26 mouse cellular contexts compared by ENCODE assay signal in the genomic region with DNA sequence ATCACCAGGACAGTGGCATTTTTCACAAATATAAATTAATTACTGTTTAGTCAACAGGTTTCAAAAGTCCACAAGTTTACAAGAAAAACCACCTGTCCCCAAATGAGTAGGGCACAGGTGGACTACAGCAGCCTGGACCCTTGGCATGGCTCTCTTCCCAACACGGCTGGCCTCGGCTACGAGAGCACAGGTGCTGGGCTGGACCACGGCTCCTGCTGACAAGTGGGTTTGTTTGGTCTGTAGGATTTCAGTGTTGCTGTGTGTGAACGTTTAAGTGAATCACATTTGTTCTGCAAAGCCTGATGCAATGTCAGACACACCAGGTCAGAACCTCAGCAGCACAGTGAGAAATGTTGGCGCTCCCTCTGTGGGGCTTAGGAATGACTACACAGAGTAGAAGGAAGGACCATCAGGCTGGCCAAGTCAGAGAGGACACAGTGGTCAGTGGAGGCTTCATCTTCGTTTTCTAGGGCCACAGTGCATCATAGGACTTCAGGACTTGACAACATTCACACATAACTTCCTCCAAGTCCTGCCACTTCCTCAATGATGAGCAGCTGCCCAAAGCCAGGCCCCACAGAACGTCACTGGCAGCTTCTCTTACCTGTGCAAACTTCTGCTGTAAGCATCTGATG. TPM values are rescaled to one million over a fixed set of nuclear protein-coding genes. Genes with fewer than 3 reads are reported as not detected.
DNase-seq lines count a peak whose midpoint lies in the region; ATAC-seq and TF ChIP-seq lines count a peak whose summit lies in the region.
"Had no signal": no experiment of that assay in that cellular context is flagged by ENCODE, and none has a peak within 500 bp of the region (broad histone marks: within the 10 kb centered on the region; RNA-seq: fewer than 3 reads in every experiment).

No protein-coding gene starts in this region.

- ATAC-seq in stomach, embryonic 16.5 days (ENCODE audit: insufficient read depth, low FRiP score): peak; percentile 30; the same call in 1 of the 2 replicates
- ATAC-seq: CD4-positive, CD25-positive, alpha-beta regulatory T cell, adult 4 months; forebrain, embryonic 13.5 days; hindbrain, postnatal 0 days had no signal

- no peaks in the 10 kb centered on the region for H3K27me3 ChIP-seq in CH12.LX (replicated peaks)
- no peaks in the 10 kb centered on the region for H3K27me3 ChIP-seq in stomach, embryonic 16.5 days (ENCODE audit: control insufficient read depth, insufficient read depth, low read length)
- H3K27me3 ChIP-seq: forebrain, embryonic 13.5 days; neural tube, embryonic 13.5 days had no signal

- in situ Hi-C loops in CH12.LX (cut with MboI; ENCODE audit: low pct_ligation_motif_present, low pct_unique_long_range_greater_than_20kb, low sequenced_read_pairs): no loop called here

- H3K79me2 ChIP-seq in CH12.LX (replicated peaks; ENCODE audit: control insufficient read depth, extremely low read depth, insufficient read depth, poor library complexity, severe bottlenecking): no peaks in the 10 kb centered on the region; the same call in 1 of the 2 replicates

- no peak overlapping the region for H3K9ac ChIP-seq in CH12.LX (ENCODE audit: insufficient read depth, low read depth)
- no peak overlapping the region for H3K9ac ChIP-seq in stomach, embryonic 16.5 days (ENCODE audit: low read length)
- H3K9ac ChIP-seq: forebrain, embryonic 13.5 days; neural tube, embryonic 13.5 days had no signal

- dilution Hi-C loops in CH12.LX (cut with MboI; ENCODE audit: extremely low pct_ligation_motif_present, extremely low pct_unique_long_range_greater_than_20kb, low sequenced_read_pairs): no loop called here

- WGBS in stomach, embryonic 16.5 days: 70% methylated on average over 8 of the region's 8 CpGs

- no peak for TF ChIP-seq CTCF in layer of hippocampus, adult 2 months (conservative IDR thresholded peaks at IDR 0.05)
- no peak for TF ChIP-seq CTCF in CH12.LX (conservative IDR thresholded peaks at IDR 0.05 in 1 of 2, IDR thresholded peaks at IDR 0.05 in 1 of 2; ENCODE audit: low read depth in 2 of 2, low read length in 2 of 2)
- no peak for TF ChIP-seq CTCF in bone marrow macrophage, adult 2 months (IDR thresholded peaks at IDR 0.05; ENCODE audit: low read depth, low read length)

- no peaks in the 10 kb centered on the region for H3K9me3 ChIP-seq in CH12.LX (replicated peaks; ENCODE audit: low read length)
- H3K9me3 ChIP-seq in stomach, embryonic 16.5 days (replicated peaks; ENCODE audit: control insufficient read depth, low read length): no peaks in the 10 kb centered on the region
- H3K9me3 ChIP-seq: embryonic facial prominence, embryonic 10.5 days; forebrain, embryonic 13.5 days; G1E; neural tube, embryonic 13.5 days had no signal

- 0 out of 2 replicates have a peak, but pooled peaks have one; percentile 0 for TF ChIP-seq POLR2A in CH12.LX (IDR thresholded peaks at IDR 0.05; ENCODE audit: low read depth, low read length)
- TF ChIP-seq POLR2A in bone marrow macrophage, adult 2 months (IDR thresholded peaks at IDR 0.05; ENCODE audit: borderline replicate concordance, low read depth, low read length): no peak

- TF ChIP-seq RAD21 in CH12.LX (IDR thresholded peaks at IDR 0.05; ENCODE audit: low read depth, low read length): no peak

- H3K4me1 ChIP-seq in CH12.LX (ENCODE audit: control insufficient read depth in 1 of 2, insufficient read depth in 2 of 2): peaks cover 0 to 4% of the 10 kb centered on the region in 2 experiments; a peak in 1 of 4 replicates
- peaks cover 10% of the 10 kb centered on the region for H3K4me1 ChIP-seq in bone marrow macrophage, adult 2 months (ENCODE audit: control insufficient read depth, insufficient read depth, low read length)
- H3K4me1 ChIP-seq in stomach, embryonic 16.5 days (ENCODE audit: control insufficient read depth, insufficient read depth, low read length): peaks cover 5% of the 10 kb centered on the region; the same call in 1 of the 2 replicates

- no peak for TF ChIP-seq EP300 in CH12.LX (IDR thresholded peaks at IDR 0.05; ENCODE audit: low read length)

- no peak overlapping the region for H3K4me3 ChIP-seq in layer of hippocampus, adult 2 months
- no peak overlapping the region for H3K4me3 ChIP-seq in CH12.LX (replicated peaks in 1 of 3; ENCODE audit: low read depth in 2 of 3, low read length in 2 of 3, poor library complexity in 1 of 3)
- H3K4me3 ChIP-seq in bone marrow macrophage, adult 2 months (ENCODE audit: insufficient read depth, low read length): no peak overlapping the region
- no peak overlapping the region for H3K4me3 ChIP-seq in stomach, embryonic 16.5 days (replicated peaks; ENCODE audit: low read length)
- H3K4me3 ChIP-seq: embryonic facial prominence, embryonic 10.5 days; erythroblast, embryonic 14.5 days; forebrain, embryonic 13.5 days; left cerebral cortex, adult 2 months; neural tube, embryonic 13.5 days had no signal

- peaks cover 43 to 56% of the 10 kb centered on the region in 2 experiments for H3K36me3 ChIP-seq in CH12.LX (replicated peaks in 1 of 2; ENCODE audit: control insufficient read depth in 1 of 2, insufficient read depth in 1 of 2, low read length in 1 of 2)
- peaks cover 16% of the 10 kb centered on the region for H3K36me3 ChIP-seq in stomach, embryonic 16.5 days (ENCODE audit: control insufficient read depth, insufficient read depth, low read length)

- H3K4me2 ChIP-seq in CH12.LX (ENCODE audit: insufficient read depth, low read depth, poor library complexity, severe bottlenecking): no peak overlapping the region
- no peak overlapping the region for H3K4me2 ChIP-seq in stomach, embryonic 16.5 days (ENCODE audit: low read depth, low read length)
- H3K4me2 ChIP-seq: forebrain, embryonic 13.5 days; neural tube, embryonic 13.5 days had no signal

- H3K27ac ChIP-seq in layer of hippocampus, adult 2 months: peak overlapping the region; percentile 56
- no peak overlapping the region for H3K27ac ChIP-seq in CH12.LX (ENCODE audit: insufficient read depth, low read depth)
- H3K27ac ChIP-seq in bone marrow macrophage, adult 2 months (ENCODE audit: insufficient read depth, low read depth, low read length): peak overlapping the region; percentile 28
- H3K27ac ChIP-seq in stomach, embryonic 16.5 days (ENCODE audit: low read length): no peak overlapping the region
- H3K27ac ChIP-seq: embryonic facial prominence, embryonic 10.5 days; forebrain, embryonic 13.5 days; hindbrain, postnatal 0 days; left cerebral cortex, adult 2 months; neural tube, embryonic 13.5 days had no signal

- DNase-seq in layer of hippocampus, adult 2 months (ENCODE audit: low spot score in 2 of 2): no peak
- no peak for DNase-seq in layer of hippocampus, adult 18-20 months (ENCODE audit: low spot score in 2 of 2)
- DNase-seq in CH12.LX (ENCODE audit: extremely low read depth): no peak
- DNase-seq in right cerebral cortex, adult 2 months (ENCODE audit: low spot score in 2 of 2): no peak
- no peak for DNase-seq in lung, postnatal 10 days
- DNase-seq: cerebellum, adult 9-10 months; gastrocnemius, postnatal 25 days; kidney, adult 8-10 months; kidney, postnatal 14 days; layer of hippocampus, adult 9-11 months; left cerebral cortex, postnatal 4 days; liver; right cerebral cortex, postnatal 14 days; spleen, adult 18-20 months; thymus, adult 2 months had no signal

TF ChIP-seq in CH12.LX, 34 proteins besides CTCF, POLR2A, EP300 and RAD21:
- TF ChIP-seq E2F4 (IDR thresholded peaks at IDR 0.05; ENCODE audit: insufficient replicate concordance, low read depth, low read length): no peak
- TF ChIP-seq KAT2A (IDR thresholded peaks at IDR 0.05; ENCODE audit: insufficient replicate concordance, low read length): no peak
- TF ChIP-seq HCFC1 (IDR thresholded peaks at IDR 0.05; ENCODE audit: low read depth, low read length): no peak
- no peak for TF ChIP-seq MXI1 (IDR thresholded peaks at IDR 0.05; ENCODE audit: low read depth, low read length)
- no peak for TF ChIP-seq MAFK (IDR thresholded peaks at IDR 0.05; ENCODE audit: insufficient replicate concordance, low read length)
- TF ChIP-seq NELFE (IDR thresholded peaks at IDR 0.05; ENCODE audit: low read depth, low read length): no peak
- TF ChIP-seq RCOR1 (conservative IDR thresholded peaks at IDR 0.05; ENCODE audit: low read depth, low read length): no peak
- no peak for TF ChIP-seq PAX5 (IDR thresholded peaks at IDR 0.05; ENCODE audit: low read length)
- no peak for TF ChIP-seq MAZ (IDR thresholded peaks at IDR 0.05; ENCODE audit: low read depth, low read length)
- no peak for TF ChIP-seq JUN (IDR thresholded peaks at IDR 0.05; ENCODE audit: insufficient read depth, low read depth, low read length)
- no peak for TF ChIP-seq CHD1 (IDR thresholded peaks at IDR 0.05; ENCODE audit: low read depth, low read length)
- TF ChIP-seq ZMIZ1 (IDR thresholded peaks at IDR 0.05; ENCODE audit: low read depth, low read length): no peak
- TF ChIP-seq GABPA (IDR thresholded peaks at IDR 0.05; ENCODE audit: insufficient replicate concordance, low read depth, low read length): no peak
- no peak for TF ChIP-seq TCF12 (IDR thresholded peaks at IDR 0.05; ENCODE audit: low read depth, low read length)
- TF ChIP-seq POLR2AphosphoS2 (IDR thresholded peaks at IDR 0.05; ENCODE audit: low read depth, low read length): no peak
- TF ChIP-seq MAX (IDR thresholded peaks at IDR 0.05; ENCODE audit: low read length): no peak
- no peak for TF ChIP-seq USF1 (IDR thresholded peaks at IDR 0.05; ENCODE audit: low read depth, low read length)
- no peak for TF ChIP-seq ZKSCAN1 (IDR thresholded peaks at IDR 0.05; ENCODE audit: borderline replicate concordance, low read depth, low read length)
TF ChIP-seq in CH12.LX: peak in this region for 0.

RNA-seq across cellular contexts. Expression of gene Rgma, which starts 51.6 kb away (rescaled TPM):
- total RNA-seq in layer of hippocampus, adult 2 months (2021): 10 to 100 TPM; 45.9 to 53.2 TPM
- 10 to 100 TPM; 49.3 to 56.0 TPM for total RNA-seq in layer of hippocampus, adult 18-20 months (2021)
- total RNA-seq in CH12.LX (2012; rRNA removed): 0.04 TPM in 1 of 2 replicates, not detected in the other
- total RNA-seq in CH12.LX (2014; rRNA removed): not detected in 2 replicates
- polyA plus RNA-seq in CH12.LX (2012; ENCODE audit: insufficient read length, low read depth): 0.07 TPM in 1 of 2 replicates, not detected in the other
- polyA plus RNA-seq in bone marrow macrophage, adult 2 months (2012; ENCODE audit: insufficient read depth, insufficient read length, missing spikeins): not detected in 2 replicates
- 10.7 and 11.7 TPM in 2 replicates for polyA plus RNA-seq in stomach, embryonic 16.5 days (2015; fragmentation: Nextera tagmentation; extraction: Ambion mirVana)
- total RNA-seq: common myeloid progenitor, adult 5-6 weeks had no signal
- polyA plus RNA-seq: CD4-positive, CD25-positive, alpha-beta regulatory T cell, adult 4 months; erythroblast, embryonic 14.5 days; G1E had no signal

Comparison
In these comparisons a context has a peak if more than half of its experiments do, and no peak if none do; other contexts are left out.
1. H3K27ac ChIP-seq: peak in layer of hippocampus, adult 2 months (single experiment) and bone marrow macrophage, adult 2 months (single experiment); none in CH12.LX (single experiment) and stomach, embryonic 16.5 days (single experiment).
2. RNA of gene Rgma, which starts 51.6 kb away (total RNA-seq): 49.3 to 56.0 TPM in layer of hippocampus, adult 18-20 months and 45.9 to 53.2 TPM in layer of hippocampus, adult 2 months; 0.04 TPM in CH12.LX; every median in the first group is over 10 times any median in the second.